Mouse (Mus musculus): ENCODE measurements around the gene Cuedc1. TPM values are rescaled to one million over a fixed set of nuclear protein-coding genes. Genes with fewer than 3 reads are reported as not detected.

Cuedc1 gene
- total and polyA plus RNA-seq, 2 experiments from 2014 or later, result 17.0 to 19.2 TPM

DNA sequence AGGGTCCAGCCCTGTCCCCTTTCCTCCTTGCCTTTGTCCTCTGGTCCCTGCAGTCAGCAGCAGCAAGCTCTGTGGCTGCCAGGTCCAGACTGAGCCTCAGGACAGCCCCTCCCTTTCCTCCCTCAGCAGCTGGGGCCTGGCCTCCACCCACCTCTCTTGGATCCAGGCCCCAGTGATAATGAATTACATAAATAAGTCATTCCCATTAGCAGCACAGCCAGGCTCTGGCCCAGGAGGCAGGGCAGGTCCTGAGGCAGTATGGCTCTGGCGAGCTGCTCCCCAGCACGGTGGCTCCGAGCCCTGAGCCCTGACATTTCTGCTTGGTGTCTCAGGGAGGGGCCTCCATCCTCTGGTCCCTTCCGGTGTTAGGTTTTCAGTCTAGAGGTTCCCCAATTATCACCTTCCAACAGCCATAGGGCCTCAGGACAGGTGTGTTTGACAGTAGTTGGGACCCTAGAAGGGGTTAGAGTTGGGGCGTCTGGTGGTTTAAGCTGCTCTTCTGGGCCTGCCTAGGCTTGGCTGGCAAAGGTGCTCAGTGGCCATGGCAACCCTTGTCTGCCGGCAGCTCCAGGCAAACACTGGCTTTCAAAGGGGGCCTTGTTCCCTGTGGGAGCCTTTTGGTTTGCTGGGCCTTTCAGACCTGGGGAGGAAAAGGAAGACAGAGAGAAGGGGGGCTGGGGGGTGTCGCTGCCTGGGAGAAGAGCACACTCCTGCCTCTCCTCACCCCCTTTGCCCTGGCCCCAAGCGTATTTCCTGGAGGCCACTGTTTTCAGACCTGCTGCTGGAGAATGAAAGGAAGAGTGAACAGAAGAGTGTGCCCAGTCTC lies 21.2 kb downstream of the Cuedc1 start:
- ATAC-seq (ENCODE audit: insufficient read depth, low read depth) (peak; percentile 91), DNase-seq (ENCODE audit: low spot score) (peak; percentile 95)
- Histone ChIP-seq H3K36me3 (replicated peaks; ENCODE audit: control insufficient read depth, insufficient read depth, low read length) (no peaks in the 10 kb centered on the region), H3K4me1 (ENCODE audit: control insufficient read depth, insufficient read depth) (peaks cover 63% of the 10 kb centered on the region), H3K27me3 (ENCODE audit: control insufficient read depth, insufficient read depth, low read length) (no peaks in the 10 kb centered on the region), H3K9ac (replicated peaks; ENCODE audit: low read depth, low read length) (peak overlapping the region; percentile 28; the same call in 1 of the 2 replicates), H3K9me3 (replicated peaks; ENCODE audit: control insufficient read depth, low read length) (no peaks in the 10 kb centered on the region), H3K4me2 (ENCODE audit: low read depth, low read length) (peak overlapping the region; percentile 31), H3K4me3 (ENCODE audit: low read depth, low read length) (no peak overlapping the region), H3K27ac (ENCODE audit: low read depth) (peak overlapping the region; percentile 91)
- TF ChIP-seq CTCF (IDR thresholded peaks at IDR 0.05; ENCODE audit: low read depth) (no peak), EP300 (IDR thresholded peaks at IDR 0.05; ENCODE audit: low read depth) (peak; percentile 82)
- WGBS, result 12% methylated on average over 8 of the region's 8 CpGs

DNA sequence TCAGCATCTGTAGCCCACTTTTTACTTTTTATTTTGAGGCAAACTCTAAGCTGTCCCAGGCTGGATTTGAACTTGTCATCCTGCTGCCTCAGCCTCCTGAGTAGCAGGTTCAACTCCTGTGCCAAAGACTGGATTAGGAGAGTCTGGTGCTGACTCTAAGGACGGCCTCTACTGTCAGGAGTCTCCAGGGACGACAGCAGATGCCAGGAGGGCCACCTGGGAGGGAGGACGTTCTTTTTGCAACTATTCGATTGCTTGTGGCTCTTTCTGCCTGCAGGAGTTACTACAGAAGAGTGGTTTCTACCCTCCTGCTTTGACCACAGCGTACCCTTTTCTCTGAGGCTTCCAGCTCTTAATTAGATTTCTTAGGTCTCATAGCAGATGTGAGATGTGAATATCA lies 24.7 kb downstream of the Cuedc1 start:
- no peak for TF ChIP-seq EP300 (IDR thresholded peaks at IDR 0.05; ENCODE audit: low read depth)
- no peak for TF ChIP-seq CTCF (IDR thresholded peaks at IDR 0.05; ENCODE audit: low read depth)
- ATAC-seq (ENCODE audit: insufficient read depth, low read depth) (no peak), DNase-seq (ENCODE audit: low spot score) (no peak)
- Histone ChIP-seq H3K9ac (replicated peaks; ENCODE audit: low read depth, low read length) (no peak overlapping the region), H3K27ac (ENCODE audit: low read depth) (no peak overlapping the region), H3K4me1 (ENCODE audit: control insufficient read depth, insufficient read depth) (peaks cover 31% of the 10 kb centered on the region), H3K4me2 (ENCODE audit: low read depth, low read length) (no peak overlapping the region), H3K9me3 (replicated peaks; ENCODE audit: control insufficient read depth, low read length) (no peaks in the 10 kb centered on the region), H3K27me3 (ENCODE audit: control insufficient read depth, insufficient read depth, low read length) (no peaks in the 10 kb centered on the region), H3K4me3 (ENCODE audit: low read depth, low read length) (no peak overlapping the region), H3K36me3 (replicated peaks; ENCODE audit: control insufficient read depth, insufficient read depth, low read length) (no peaks in the 10 kb centered on the region)
- 78% methylated on average over 5 of the region's 5 CpGs for WGBS

GRCm38 (mm10) chr11:88123021-88123420 lies 25.2 kb downstream of the Cuedc1 start:
- DNase-seq (ENCODE audit: low spot score) (no peak), ATAC-seq (ENCODE audit: insufficient read depth, low read depth) (no peak)
- Histone ChIP-seq H3K4me2 (ENCODE audit: low read depth, low read length) (no peak overlapping the region), H3K36me3 (replicated peaks; ENCODE audit: control insufficient read depth, insufficient read depth, low read length) (no peaks in the 10 kb centered on the region), H3K27me3 (ENCODE audit: control insufficient read depth, insufficient read depth, low read length) (no peaks in the 10 kb centered on the region), H3K9ac (replicated peaks; ENCODE audit: low read depth, low read length) (no peak overlapping the region), H3K4me3 (ENCODE audit: low read depth, low read length) (no peak overlapping the region), H3K9me3 (replicated peaks; ENCODE audit: control insufficient read depth, low read length) (no peaks in the 10 kb centered on the region), H3K4me1 (ENCODE audit: control insufficient read depth, insufficient read depth) (peaks cover 27% of the 10 kb centered on the region), H3K27ac (ENCODE audit: low read depth) (no peak overlapping the region)
- 81% methylated on average over 5 of the region's 5 CpGs for WGBS
- TF ChIP-seq EP300 (IDR thresholded peaks at IDR 0.05; ENCODE audit: low read depth) (no peak), CTCF (IDR thresholded peaks at IDR 0.05; ENCODE audit: low read depth) (no peak)

GRCm38 (mm10) chr11:88123731-88124130 lies 25.9 kb downstream of the Cuedc1 start:
- Histone ChIP-seq H3K27ac (ENCODE audit: low read depth) (peak overlapping the region; percentile 31; the same call in 1 of the 2 replicates), H3K4me2 (ENCODE audit: low read depth, low read length) (no peak overlapping the region), H3K9me3 (replicated peaks; ENCODE audit: control insufficient read depth, low read length) (no peaks in the 10 kb centered on the region), H3K4me1 (ENCODE audit: control insufficient read depth, insufficient read depth) (peaks cover 20% of the 10 kb centered on the region), H3K36me3 (replicated peaks; ENCODE audit: control insufficient read depth, insufficient read depth, low read length) (no peaks in the 10 kb centered on the region), H3K9ac (replicated peaks; ENCODE audit: low read depth, low read length) (no peak overlapping the region), H3K4me3 (ENCODE audit: low read depth, low read length) (no peak overlapping the region), H3K27me3 (ENCODE audit: control insufficient read depth, insufficient read depth, low read length) (no peaks in the 10 kb centered on the region)
- DNase-seq (ENCODE audit: low spot score) (no peak), ATAC-seq (ENCODE audit: insufficient read depth, low read depth) (no peak)
- WGBS, result 22% methylated on average over 6 of the region's 6 CpGs
- no peak for TF ChIP-seq CTCF (IDR thresholded peaks at IDR 0.05; ENCODE audit: low read depth)
- no peak for TF ChIP-seq EP300 (IDR thresholded peaks at IDR 0.05; ENCODE audit: low read depth)

DNA sequence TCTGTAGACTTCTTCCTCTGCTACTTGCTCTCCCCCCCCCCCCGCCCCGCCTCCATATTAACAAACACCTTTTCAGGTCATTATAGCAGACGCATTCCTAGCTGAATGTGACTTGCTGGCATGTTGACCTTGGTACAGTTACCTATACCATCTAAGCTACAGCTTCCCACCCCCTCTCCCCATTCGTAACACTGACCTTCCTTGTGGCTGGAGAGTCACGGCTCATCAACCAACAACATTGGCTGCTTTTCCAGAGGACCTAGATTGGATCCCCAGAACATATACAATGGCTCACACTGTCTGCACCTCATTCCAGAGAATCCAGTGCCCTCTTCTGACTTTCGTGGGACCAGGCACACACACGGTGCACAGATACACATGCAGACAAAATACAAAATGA lies 27.6 kb downstream of the Cuedc1 start:
- 90% methylated on average over 7 of the region's 7 CpGs for WGBS
- H3K27me3 ChIP-seq (ENCODE audit: control insufficient read depth, insufficient read depth, low read length), result no peaks in the 10 kb centered on the region
- ATAC-seq (ENCODE audit: insufficient read depth, low read depth), result no peak

More for the DNA sequence above, 27.6 kb downstream of the Cuedc1 start:
- H3K4me2 ChIP-seq (ENCODE audit: low read depth, low read length), result no peak overlapping the region
- H3K9me3 ChIP-seq (replicated peaks; ENCODE audit: control insufficient read depth, low read length), result no peaks in the 10 kb centered on the region
- TF ChIP-seq EP300 (IDR thresholded peaks at IDR 0.05; ENCODE audit: low read depth) (no peak), CTCF (IDR thresholded peaks at IDR 0.05; ENCODE audit: low read depth) (no peak)
- H3K27ac ChIP-seq (ENCODE audit: low read depth), result no peak overlapping the region
- no peak for DNase-seq (ENCODE audit: low spot score)
- no peak overlapping the region for H3K9ac ChIP-seq (replicated peaks; ENCODE audit: low read depth, low read length)
- H3K4me3 ChIP-seq (ENCODE audit: low read depth, low read length), result no peak overlapping the region
- no peaks in the 10 kb centered on the region for H3K36me3 ChIP-seq (replicated peaks; ENCODE audit: control insufficient read depth, insufficient read depth, low read length)
- H3K4me1 ChIP-seq (ENCODE audit: control insufficient read depth, insufficient read depth), result 0 out of 2 replicates have a peak, but pooled peaks cover 3% of the 10 kb centered on the region
